Mouse (Mus musculus): ENCODE measurements around the gene Nat8f6.
A peak's percentile ranks its signal among the peaks of the same experiment; 100 is the strongest.
"Not testable (repeated sequence)": the region's sequence is repeated elsewhere in the genome, so short reads cannot be mapped to it uniquely, and the experiment has no call there.

The Nat8f6 gene

DNA sequence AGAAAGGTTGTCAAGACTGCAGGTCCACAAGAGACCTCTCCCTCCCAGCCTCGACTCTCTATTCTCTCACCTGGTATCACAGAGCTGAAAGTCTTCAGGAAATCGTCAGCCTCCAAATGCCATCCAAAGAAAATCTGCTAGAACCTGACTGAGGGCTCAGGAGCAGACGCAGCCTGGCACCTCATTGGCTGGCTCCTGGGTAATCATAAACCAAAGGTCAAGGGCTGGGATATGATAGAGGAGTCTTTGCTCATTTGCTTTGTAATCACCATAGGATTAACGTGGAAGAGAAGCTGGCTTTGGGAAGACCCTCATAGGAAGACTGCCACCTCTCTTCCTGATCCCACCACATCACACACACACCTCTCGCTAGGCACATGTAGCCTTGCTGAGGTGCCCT is at the start of gene Nat8f6, which contains the start of gene Nat8f5:
Gene Nat8f6 (minus strand): TSS at position 118 of the 400 bp plus-strand sequence.
Gene Nat8f5 (minus strand): TSS at position 136 of the 400 bp plus-strand sequence.
- no peak for DNase-seq

DNA sequence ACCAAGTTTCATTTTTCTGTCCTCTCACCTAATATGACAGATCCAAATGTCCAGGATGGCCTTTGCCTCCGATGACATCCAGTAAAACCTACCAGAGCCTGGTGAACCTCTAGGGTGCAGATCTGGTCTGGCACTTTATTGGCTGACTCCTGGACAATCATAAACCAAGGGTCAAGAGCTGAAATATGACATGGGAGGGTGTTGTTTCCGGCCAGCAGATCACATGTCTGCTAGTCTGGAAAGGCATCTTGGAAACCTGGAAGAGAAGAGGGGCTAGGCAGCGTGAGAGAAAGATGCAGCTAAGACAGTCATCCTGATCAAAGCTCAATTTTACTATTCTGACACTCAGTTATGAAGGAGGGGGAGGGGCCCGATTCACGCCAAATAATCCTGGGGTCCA is 48.3 kb upstream of the Nat8f6 start, which contains the start of gene Nat8f2:
Gene Nat8f2 (minus strand): TSS at position 153 of the 400 bp plus-strand sequence.
- DNase-seq: not testable (repeated sequence)

DNA sequence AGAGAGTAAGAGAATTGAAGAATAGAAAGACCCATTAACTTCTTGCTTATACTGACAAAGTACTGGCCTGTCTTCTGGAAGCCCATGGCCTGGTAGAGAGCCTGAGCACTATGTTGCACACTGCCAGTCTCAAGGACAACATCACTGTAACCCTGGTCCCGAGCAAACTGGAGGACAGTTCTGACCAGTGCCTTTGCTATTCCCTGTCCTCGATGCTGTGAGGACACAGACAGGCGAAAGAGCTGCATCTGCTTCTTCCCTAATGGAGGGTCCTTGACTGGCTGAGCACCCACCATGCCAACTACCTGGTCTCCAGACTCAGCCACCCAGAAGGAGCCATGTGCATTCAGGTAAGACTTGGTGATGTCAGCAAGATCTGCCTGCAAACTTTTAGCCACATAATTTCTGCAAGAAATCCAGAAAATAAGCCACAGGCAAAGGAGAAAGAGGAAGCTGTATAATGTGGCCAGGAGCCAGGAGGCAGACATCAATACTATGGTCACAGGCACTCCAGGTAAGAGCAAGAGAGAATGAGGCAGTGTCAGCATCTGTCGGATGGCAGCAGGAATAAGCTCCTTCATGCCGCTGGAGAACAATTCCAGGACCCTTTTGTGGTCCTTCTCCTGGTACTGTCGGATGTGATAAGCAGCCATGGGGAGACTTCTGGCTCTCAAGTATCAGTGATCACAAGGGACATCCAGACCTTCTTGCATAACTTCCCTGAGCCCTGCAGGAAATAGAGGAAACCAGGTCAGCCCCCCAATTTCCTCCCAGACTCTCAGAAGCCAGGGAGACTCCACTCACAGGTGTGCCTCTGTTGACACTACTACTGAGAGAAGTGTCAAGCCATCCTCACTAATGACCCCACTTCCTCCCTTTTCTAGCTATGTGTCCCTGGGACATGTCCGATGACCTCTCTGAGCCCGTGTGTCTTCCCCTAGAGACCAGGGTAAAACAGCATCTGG is 47.3 kb upstream of the Nat8f6 start:
- no peak for DNase-seq

DNA sequence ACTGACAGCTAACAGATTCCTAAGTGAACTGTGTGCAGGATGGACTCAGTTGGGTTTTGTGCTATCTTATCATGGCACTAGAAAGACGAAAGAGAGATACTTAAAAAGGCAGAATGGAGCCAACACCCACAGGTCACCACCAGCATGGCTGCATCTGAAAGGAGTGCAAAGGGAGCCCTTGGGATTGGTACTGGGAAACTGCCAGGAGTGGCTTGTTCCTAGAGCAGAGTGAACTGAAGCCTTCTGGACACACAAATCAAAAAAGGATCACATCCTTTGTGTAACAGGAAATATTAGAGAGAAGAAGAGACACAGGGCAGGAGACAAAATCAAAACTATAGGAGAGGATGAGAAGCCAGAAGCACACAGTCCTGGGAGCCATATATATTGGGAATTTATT is 46.2 kb upstream of the Nat8f6 start:
- not testable (repeated sequence) for DNase-seq

DNA sequence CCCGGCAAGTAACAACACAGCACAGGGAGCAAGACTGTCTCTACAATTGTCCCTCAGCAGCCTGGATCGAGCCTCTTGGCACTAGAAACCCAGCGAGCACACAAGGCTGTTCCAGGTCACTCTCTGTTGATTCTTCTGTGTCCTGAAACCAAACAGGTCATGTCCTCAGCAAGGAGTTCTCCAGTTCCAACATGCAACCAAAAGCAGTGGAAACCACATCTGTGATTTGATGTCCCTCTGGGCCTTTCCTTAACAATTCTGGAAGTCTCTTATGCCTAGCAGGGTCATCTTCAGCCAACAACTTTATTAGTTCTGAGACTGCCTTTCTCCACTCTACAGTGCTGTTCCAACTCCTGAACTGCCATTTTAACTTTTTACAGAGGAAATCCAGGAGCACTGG is 45.4 kb upstream of the Nat8f6 start:
- not testable (repeated sequence) for DNase-seq

DNA sequence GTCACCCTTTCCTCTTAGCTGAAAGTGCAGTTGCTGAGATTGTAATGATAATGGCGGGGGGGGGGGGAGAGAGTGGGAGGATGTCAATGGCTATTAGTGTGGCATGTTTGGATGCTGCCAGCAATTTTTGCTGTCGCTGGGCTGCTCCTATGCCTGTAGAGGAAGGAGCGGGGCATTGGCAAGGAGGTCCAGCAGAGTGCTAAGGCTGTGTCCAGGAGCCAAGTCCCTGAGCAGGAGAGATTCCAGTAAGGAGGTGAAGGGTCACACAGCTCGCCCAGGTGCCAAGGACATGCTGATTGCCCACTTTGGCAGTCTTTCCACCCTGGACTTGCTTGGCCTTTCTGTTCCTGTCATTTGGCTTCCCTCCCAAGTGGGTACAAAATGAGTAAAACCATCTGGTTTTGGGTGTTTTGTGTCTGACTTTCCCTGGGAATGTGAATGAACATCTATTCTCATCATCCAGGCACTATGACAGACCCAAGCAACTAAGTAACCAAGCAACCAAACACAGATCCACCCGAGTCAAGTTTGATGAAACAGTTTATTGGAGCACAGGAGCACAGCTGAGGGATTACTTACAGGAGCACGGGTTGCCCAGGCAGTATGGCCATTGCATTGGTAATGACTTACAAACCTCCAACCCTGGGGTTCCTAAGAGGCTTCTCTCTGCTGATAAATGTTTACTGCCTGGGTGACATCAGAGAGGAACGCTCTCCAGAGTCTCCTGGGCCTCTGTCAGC is 44.3 kb upstream of the Nat8f6 start:
- DNase-seq: not testable (repeated sequence)

DNA sequence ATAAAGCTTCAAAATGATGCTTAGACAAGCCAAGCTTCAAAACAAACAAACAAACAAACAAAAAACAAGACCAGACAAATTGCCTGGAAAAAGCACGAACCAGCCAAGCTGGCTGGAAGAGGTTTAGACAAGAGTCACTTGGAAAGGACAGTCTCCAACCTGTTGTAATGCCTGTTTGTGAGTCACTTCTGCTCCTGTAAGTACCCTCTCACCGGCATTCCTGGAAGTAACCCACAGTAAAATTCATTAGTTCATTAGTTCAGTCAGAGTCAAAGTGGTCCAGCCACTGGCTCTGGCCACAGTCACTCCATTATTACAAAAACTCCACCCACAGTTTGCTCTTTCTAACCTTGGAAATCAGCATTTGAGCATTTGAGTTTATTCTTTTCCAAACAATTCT is 43.1 kb upstream of the Nat8f6 start:
- no peak for DNase-seq

DNA sequence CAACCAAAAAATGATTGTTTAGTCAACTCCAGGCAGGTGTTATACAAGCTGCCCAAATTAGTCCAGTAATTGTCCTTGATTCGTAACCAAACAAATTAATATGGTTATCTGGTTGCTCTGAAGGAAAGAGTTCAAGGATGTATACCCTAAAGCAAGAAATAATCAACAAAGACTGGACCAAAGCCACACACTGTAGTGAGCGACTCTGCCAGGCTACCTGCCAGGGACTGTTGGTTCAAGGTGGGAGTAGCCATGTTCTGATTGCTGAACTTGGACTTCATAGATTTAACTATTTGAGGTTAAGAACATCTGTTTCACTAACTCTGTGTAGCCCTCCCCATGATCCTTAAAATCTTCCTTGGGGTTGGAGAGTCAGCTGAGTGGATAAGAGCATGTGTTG is 42.4 kb upstream of the Nat8f6 start:
- no peak for DNase-seq

DNA sequence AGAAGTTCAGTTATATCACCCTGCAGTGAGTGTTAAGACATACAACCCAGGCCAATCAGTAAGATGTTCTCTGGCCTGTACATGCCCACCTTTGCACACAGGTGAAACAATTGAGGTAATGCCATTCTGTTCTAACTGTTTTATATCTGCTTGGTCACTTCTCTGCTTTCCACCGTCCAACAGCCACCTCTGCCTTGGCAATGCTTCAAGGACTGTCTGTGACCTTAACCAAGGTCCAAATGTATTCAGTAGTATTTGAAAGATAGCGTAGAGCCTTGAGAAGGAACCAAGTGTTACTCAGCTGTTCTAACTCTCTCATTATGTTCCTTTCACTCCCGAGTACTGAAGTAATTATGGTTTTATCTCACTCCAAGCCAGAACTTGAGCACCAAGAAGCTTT is 41.8 kb upstream of the Nat8f6 start:
- DNase-seq: no peak

DNA sequence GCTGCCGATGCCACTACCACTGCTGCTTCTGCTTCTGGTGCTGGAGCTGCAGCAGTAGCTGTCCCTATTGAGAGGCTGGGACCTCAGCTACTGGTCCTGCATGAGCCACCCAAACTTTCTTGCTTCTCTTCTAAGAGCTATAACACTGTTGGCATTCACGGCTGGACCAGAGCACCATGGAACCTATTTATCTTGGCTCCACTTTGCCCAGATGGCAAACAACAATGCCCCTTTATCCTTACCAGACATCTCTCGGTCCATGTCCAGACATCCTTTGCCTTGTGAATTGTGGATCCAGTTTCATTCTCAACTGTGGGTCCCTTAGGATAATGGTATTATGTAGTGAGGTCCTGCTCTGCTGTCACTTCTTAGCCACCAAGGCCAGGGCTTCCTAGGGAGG is 40.5 kb upstream of the Nat8f6 start:
- DNase-seq: no peak

DNA sequence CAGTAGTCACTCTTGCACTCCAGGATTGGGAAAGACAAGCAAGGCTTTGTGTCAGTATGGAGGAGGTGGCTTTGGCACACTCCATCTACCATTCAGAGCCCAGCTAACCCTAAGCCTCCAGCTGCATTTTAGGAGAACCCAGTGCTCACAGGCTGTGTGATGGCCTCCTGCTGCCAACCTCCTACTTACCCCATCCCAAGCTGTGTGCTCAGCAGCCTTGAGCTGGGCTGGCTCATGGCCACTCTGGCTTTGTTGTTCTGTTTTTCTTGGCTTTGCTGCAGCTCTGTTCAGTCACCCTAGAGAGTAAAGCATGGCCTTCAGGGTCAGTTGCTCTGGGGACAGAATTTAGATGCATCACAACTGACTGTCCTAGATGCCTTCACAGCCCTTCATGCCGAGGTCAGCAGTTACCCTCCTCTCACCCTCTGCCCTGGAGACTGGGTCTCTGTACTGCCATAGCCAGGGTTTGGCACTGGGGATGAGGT is 35.5 kb upstream of the Nat8f6 start:
- DNase-seq: peak; percentile 16

DNA sequence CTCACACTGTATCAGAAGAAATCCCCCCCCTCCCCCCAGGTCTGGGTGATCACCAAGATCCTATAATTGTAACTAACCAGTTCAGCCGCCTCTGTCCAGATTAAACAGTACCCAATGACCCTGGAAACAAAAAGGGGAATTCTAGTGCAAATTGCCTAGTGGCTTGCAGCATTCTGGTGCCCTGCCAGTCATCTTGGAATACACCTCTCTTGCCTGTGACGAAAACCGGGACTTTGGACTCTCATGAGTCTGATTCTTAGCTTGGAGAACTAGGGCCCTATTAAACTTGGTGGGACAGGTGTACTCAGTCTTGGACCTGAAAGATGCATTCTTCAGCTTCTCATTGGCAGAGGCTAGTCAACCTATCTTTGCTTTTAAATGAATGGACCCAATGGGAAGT is 32.7 kb upstream of the Nat8f6 start:
- no peak for DNase-seq

DNA sequence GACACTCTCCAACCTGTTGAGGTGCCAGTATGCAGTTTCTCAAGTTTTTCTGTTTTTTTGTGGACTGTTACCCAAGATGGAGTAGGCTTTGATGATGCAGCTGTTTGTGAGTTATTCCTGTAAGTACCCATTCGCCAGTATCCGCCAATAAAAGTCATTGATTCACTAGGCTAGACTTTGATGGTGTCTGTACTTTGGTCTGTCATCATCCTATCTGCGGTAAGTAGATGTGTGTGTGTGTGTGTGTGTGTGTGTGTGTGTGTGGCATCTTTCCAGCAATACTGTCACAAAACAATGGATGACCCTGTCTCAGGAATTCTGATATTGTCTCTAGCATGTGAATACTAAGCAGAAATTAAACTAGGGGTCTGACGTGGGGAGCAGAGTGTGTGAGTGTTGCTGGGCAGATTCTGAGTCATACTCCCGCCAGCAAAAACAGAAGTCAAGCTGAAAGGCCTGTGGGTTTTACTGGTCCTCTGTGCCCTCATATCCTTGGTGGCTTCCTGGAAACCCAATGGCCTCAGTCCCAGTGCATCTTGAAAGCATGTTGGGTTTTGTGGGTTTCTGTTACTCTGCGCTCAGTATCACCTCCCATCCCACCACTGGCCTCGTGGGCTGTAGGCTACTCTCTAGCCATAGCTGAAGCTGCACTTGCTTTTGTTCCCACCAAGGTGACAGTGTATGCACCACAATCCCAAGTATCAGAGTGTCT is 30.5 kb upstream of the Nat8f6 start:
- DNase-seq: no peak

DNA sequence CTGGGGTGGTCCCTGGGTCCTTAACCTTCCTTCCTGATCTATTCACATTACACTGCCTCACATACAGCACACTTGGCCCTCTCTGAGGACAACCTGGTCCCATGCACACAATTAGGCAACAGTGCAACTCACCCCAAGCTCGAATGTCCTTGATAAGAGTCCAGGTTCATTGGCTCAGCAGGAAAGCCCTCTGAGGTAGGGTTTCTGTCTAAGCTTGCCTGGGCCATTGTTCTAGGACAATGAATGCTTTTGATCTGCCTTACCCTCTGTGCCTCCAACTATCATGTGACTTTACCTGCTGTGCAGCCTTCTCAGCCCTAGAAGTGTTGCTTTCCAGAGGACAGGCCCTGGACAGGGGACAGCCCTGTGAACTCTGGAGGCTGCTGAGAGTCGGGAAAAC is 28.5 kb upstream of the Nat8f6 start:
- no peak for DNase-seq

DNA sequence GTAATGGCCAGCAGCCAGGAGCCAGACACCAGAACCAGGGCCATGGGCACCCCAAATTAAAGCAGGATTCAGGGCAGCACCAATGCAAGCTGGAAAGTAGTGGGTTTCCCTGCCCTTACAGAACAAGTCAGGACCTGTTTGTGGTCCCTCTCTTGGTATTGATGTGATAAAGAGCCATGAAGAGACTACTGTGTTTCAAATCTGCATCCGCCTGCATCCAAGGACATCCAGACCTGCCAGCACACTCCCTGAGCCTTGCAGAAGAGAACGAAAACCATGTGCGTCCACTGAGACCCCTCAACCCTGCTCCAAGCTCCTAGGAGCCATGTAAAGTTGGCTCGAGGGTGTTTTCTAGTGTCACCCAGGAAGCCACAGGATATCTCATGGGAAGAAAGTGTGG is 27.4 kb upstream of the Nat8f6 start:
- DNase-seq: no peak

DNA sequence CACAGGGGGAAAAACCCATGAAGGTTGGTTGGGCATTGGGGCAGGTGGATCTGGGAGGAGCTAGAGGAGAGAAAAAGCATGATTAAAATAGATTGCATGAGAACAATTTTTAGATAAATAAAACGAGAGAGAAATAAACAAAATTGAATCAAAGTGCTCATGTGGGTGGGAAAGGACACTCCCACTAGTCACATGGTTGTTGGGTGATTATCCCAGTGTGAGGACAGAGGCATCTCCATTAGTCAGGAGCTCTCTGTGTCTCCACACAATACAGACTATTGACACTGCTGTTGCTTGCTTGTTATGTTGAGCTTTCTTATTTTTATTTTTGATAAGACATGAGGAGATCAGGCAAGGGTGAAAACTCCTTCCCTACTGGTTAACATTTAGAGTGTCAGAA is 26.2 kb upstream of the Nat8f6 start:
- no peak for DNase-seq

DNA sequence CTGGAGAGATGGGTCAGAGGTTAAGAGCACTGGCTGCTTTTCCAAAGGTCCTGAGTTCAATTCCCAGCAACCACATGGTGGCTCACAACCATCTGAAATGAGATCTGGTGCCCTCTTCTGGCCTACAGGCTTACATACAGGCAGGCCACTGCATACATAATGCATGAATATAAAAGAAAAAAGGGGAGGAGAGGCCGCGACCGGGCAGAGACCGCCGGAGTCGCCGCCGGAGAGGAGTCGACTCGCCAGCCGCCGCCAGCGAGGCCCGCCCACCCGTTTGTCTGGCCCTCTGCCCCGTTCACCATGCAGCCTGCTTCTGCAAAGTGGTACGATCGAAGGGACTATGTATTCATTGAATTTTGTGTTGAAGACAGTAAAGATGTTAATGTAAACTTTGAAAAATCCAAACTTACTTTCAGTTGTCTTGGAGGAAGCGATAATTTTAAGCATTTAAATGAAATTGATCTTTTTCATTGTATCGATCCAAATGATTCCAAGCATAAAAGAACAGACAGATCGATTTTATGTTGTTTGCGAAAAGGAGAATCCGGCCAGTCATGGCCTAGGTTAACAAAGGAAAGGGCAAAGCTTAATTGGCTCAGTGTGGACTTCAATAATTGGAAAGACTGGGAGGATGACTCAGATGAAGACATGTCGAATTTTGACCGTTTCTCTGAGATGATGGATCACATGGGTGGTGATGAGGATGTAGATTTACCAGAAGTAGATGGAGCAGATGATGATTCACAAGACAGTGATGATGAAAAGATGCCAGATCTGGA is 23.1 kb upstream of the Nat8f6 start:
- not testable (repeated sequence) for DNase-seq

DNA sequence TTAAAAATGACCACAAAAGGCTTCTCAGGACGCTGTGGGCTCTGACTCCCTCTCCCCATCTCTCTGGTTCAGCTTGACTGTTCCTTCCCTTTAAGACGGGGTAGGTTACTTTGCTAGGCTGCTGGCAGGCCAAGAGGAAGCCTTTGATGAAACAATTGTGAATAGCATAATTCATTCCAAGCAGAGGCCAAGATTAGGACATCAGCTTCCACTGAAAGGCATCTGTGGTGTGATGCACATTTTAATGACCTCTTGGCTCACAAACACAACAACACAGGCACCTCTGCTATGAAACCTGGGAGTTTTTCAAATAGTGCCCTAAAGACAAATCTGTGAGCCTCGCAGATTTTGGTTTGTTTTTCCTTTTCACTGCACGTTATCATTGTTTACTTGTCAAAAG is 19.2 kb upstream of the Nat8f6 start:
- no peak for DNase-seq

DNA sequence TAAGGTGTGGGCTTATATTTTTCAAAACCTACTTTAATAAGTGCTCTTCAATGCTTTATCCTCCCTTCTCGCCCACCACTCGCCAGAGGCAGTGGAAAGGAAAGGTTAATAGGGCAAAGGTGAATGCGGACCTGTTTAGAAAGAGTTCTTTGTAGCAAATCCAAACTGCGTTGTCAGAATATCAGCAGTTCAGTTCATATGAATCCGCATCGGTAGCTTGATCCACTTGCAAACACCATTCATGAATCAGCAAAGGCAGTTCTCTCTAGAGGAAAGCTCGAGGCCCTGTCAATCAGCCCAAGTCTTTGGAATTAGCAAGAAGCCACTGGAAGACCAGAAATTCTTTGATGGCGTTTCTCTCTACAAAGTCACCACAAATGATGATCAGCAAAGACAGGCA is 17.9 kb upstream of the Nat8f6 start:
- DNase-seq: no peak

DNA sequence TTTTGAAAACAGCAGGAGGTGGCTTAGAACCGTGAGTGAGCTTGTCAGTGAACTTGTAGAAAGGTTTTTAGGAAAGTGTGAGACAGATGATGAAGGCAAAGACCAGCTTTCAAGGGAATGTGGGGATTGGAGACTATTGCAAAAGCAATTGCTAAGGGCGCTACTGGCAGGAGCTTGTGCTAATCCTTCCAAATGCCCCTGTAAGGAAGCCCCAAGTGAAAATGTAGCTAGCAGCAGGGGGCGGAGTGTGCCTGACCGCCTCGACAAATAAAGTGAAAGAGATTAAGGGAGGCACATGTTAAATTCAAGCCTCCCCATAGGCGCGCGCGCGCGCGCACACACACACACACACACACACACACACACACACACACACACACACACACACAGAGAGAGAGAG is 16.6 kb upstream of the Nat8f6 start:
- not testable (repeated sequence) for DNase-seq

DNA sequence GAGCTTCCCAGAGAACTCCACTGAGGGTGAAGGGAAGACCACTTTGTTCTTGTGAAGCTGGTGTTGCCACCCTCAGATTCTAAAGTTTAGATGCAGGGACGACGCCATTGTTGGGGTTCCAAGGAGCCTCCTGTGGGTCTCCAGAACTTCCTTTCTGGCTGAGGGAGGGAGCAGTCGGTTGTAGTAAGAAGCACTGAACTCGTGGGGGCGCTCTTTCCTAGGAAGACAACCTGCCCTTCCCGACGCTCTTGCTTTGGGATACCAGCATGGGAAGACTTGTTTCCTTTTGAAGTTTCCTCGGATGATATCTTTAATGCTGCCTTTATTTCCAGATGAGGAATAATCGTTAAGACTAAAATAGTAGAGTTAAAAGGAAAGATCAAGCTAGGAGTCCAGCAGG is 16.1 kb upstream of the Nat8f6 start:
- DNase-seq: peak; percentile 30

DNA sequence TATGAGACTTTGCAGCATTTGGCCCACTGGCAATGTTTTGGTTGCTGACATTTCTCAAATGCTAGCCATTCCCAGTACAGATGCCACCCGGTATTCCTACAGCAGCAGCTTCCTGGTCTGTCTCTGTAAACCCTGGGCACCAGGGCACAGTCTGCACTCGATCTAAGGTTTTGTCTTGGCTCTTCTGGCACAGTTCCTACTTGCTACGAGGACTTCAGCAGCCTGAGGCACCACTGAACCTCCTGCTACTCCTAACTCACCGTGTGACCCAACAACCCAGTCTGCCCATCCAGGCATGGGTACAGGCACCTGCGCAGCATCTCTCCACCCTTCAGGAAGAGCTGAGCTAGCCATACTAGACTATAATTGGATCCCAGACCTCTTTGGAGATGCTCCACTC is 15.3 kb upstream of the Nat8f6 start:
- not testable (repeated sequence) for DNase-seq

Measured in cerebellum, adult 8-10 months (tissue).